Mouse (Mus musculus) lung, postnatal 0 days (tissue): ENCODE measurements around the gene Kif22. TPM values are rescaled to one million over a fixed set of nuclear protein-coding genes. Genes with fewer than 3 reads are reported as not detected.
"Not testable (repeated sequence)": the region's sequence is repeated elsewhere in the genome, so short reads cannot be mapped to it uniquely, and the experiment has no call there.

Experiments
- ATAC-seq: fragments of 200-750 bp; cut with Nextera tagmentation; 2 replicates; pipeline ENCODE4 v1.8.0; 2017; ENCODE audit warnings: moderate library complexity
- DNase-seq: peaks from one replicate; pipeline ENCODE4 v3.0.0-alpha.2; 2016; ENCODE audit warnings: low spot score
- H3K27ac ChIP-seq: fragments of 300-500 bp; sonication (generic); 2 replicates; pipeline ENCODE4 v1.5.1; 2014; ENCODE audit warnings: antibody characterized with exemption, mild to moderate bottlenecking, low read length, mixed read lengths
- H3K27me3 ChIP-seq: fragments of 300-500 bp; sonication (generic); replicated peaks from 2 replicates; pipeline ENCODE4 v1.6.1; 2014; ENCODE audit warnings: low read length, mixed read lengths; ENCODE audit not compliant: insufficient read depth
- H3K36me3 ChIP-seq: fragments of 300-500 bp; sonication (generic); 2 replicates; pipeline ENCODE4 v1.6.1; 2014; ENCODE audit warnings: low read length, mixed read lengths; ENCODE audit not compliant: insufficient read depth
- H3K4me1 ChIP-seq: fragments of 300-500 bp; sonication (generic); 2 replicates; pipeline ENCODE4 v1.6.1; 2014; ENCODE audit warnings: antibody characterized with exemption, low read depth, low read length, mixed read lengths; ENCODE audit not compliant: insufficient read depth
- H3K4me2 ChIP-seq: fragments of 300-500 bp; sonication (generic); replicated peaks from 2 replicates; pipeline ENCODE4 v1.6.1; 2014; ENCODE audit warnings: low read depth, mild to moderate bottlenecking, low read length, moderate library complexity, mixed read lengths
- H3K4me3 ChIP-seq: fragments of 300-500 bp; sonication (generic); 2 replicates; pipeline ENCODE4 v1.5.1; 2014; ENCODE audit warnings: low read depth, low read length
- H3K9ac ChIP-seq: fragments of 300-500 bp; sonication (generic); replicated peaks from 2 replicates; pipeline ENCODE4 v1.6.1; 2014; ENCODE audit warnings: low read depth, mild to moderate bottlenecking
- H3K9me3 ChIP-seq: fragments of 300-500 bp; sonication (generic); 2 replicates; pipeline ENCODE4 v1.6.1; 2016; ENCODE audit warnings: low read length, mixed read lengths
- CTCF ChIP-seq: IDR thresholded peaks from 2 replicates; pipeline ENCODE4 v1.5.1; 2016; ENCODE audit warnings: antibody characterized with exemption, mild to moderate bottlenecking
- EP300 ChIP-seq: IDR thresholded peaks from 2 replicates; pipeline ENCODE4 v1.6.1; 2016; ENCODE audit warnings: antibody characterized with exemption, mild to moderate bottlenecking, control low read depth
- WGBS: fragments of 180-500 bp; shearing (Covaris S2); extraction: QIAGEN DNeasy Blood & Tissue Kit; methylation state at CpG from one replicate; pipeline ENCODE4 v1.1.7; 2014; 5-methylcytosine and 5-hydroxymethylcytosine counted together
- polyA plus RNA-seq: library from polyadenylated mRNA; unstranded; fragments of >200 nt; fragmentation: Nextera tagmentation; extraction: Ambion mirVana; gene quantifications from 2 replicates; pipeline ENCODE4 v1.2.1, GENCODE M21; 2015

Gene Kif22
- polyA plus RNA-seq = 7.0 and 9.2 TPM in 2 replicates

DNA sequence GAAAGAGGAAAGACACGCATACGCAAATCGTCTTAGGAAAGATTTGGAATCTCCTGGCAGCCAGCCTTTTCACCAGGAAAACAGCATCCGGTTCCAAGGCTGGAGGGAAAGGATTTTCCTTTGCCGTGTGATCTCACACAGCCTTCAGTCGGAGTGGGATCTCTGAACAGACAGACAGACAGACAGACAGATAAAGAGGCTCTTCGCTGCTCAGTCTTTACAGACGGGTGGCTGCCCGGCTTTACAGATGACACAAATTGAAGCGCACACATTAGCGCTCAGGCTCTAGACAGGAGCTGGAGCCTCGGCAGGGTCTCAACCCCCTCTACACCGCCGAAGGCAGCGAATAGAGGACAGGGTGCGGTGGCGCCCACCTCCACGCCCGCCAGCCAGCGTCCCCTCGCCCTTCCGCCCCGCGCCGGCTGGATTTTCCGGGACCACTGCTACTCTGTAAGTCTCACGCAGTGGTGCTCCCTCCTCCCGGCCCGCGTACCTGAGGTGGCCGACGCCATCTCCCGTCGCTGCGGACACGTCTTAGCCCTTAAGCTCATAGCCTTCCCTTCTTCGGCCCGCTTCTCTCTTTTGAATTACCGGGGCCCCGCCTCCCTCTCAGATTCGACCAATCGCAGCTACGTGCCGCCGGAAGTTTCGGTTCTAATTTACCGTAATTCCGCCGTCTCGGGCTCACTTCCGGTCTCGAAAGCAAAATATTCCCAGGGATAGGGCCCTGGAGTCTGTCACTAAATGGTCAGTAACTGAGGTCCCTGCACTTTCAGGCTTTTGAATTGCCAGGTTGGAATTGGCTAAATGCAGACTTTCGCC is at the start of gene Kif22:
Gene Kif22 (minus strand): TSS at position 621 of the 822 bp plus-strand sequence.
- Histone ChIP-seq H3K36me3 (no peaks in the 10 kb centered on the region), H3K9ac (peak within 1 kb of the TSS; percentile 48), H3K4me1 (peaks cover 8% of the 10 kb centered on the region; the same call in 1 of the 2 replicates), H3K4me3 (peak within 1 kb of the TSS; percentile 80), H3K27ac (peak within 1 kb of the TSS; percentile 33), H3K9me3 (no peaks in the 10 kb centered on the region), H3K27me3 (no peaks in the 10 kb centered on the region), H3K4me2 (peak within 1 kb of the TSS; percentile 94)
- peak; percentile 95 for ATAC-seq
- WGBS = 1% methylated on average over 53 of the region's 53 CpGs
- TF ChIP-seq EP300 (peak; percentile 38), CTCF (no peak)
- peak; percentile 95 for DNase-seq

DNA sequence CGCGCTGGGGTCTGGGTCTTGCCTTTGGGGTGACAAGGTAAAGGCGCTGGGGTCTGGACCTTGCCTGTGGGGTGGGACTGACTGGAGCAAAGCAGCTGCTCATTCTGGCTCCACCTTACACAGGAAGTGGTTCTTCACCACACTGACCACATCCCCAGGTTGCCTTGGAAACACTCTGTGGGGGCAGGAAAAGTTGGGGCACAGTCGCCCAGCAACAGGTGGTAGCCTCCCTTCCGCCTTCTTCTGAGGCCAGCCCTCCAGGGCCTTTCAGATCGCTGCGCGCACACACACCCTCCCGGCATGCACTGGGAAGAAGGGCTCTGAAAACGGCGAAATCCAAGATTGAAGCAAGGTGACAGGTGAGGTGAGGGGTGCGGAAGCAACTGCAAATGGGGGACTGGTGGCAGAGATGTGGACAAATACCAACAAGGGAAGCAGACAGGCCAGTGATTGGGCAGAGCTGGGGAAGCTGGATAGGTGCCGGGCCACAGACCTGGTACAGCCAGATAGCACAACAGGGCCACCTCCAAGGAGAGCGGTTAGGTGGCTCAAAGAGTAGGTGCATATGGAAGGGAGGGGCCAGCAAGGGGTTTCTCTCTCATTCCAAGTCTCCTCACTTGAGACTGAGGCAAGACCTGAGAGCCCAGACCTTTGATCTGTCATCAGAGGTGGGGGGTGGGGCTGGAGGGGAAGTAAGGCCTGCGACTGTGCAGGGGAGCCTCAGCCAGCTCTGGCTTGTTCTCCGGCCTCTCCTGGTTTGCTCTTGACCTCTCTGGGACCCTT is 49.0 kb upstream of the Kif22 start, which contains the start of gene AI467606:
Gene AI467606 (plus strand): TSS at position 246 of the 783 bp plus-strand sequence.
- TF ChIP-seq CTCF (no peak), EP300 (no peak)
- Histone ChIP-seq H3K9me3 (no peaks in the 10 kb centered on the region), H3K27ac (peak within 1 kb of the TSS; percentile 66), H3K4me3 (peak within 1 kb of the TSS; percentile 17; the same call in 1 of the 2 replicates), H3K27me3 (no peaks in the 10 kb centered on the region), H3K4me2 (peak within 1 kb of the TSS; percentile 44), H3K9ac (peak within 1 kb of the TSS; percentile 36), H3K4me1 (0 out of 2 replicates have a peak, but pooled peaks cover 5% of the 10 kb centered on the region), H3K36me3 (no peaks in the 10 kb centered on the region)
- WGBS = 51% methylated on average over 16 of the region's 16 CpGs
- ATAC-seq = peak; percentile 90
- peak; percentile 88 for DNase-seq

DNA sequence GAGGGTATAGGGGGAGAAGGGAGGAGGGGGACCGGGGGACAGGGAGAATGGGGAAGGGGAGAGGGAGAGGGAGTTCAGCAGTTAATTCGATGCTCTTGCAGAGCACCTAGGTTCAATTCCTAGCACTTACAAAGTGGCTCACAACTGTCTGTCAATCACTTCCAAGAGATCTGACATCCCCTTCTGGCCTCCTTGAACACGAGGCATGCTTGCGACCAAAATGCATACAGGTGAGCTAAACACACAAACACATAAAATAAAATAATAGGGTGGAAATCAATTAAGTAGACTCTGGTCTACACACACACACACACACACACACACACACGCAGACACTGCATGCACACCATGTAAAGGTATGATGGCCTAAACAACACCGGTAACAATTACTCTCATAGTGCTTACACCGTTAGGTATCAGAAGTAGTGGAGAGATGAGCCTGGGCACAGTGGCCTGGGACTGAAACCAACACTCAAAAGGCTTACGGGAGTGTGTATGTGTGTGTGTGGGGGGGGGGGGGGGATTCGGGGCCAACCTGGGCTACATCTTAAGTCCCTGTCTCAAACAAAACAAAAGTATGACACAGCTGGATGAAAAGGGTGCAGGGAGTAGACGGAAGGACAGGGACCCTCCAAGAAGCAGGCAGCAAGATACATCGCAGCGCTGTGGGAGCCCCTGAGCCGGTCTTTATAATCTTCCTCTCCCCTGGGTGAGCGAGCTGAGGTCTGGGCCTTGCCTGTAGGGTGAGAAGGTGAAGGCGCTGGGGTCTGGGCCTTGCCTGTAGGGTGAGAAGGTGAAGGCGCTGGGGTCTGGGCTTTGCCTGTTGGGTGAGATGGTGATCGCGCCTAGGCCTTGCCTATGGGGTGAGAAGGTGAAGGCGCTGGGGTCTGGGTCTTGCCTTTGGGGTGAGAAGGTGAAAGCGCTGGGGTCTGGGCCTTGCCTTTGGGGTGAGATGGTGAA is 48.2 kb upstream of the Kif22 start:
- 80% methylated on average over 20 of the region's 20 CpGs for WGBS
- H3K4me3 ChIP-seq = no peak overlapping the region
- H3K27me3 ChIP-seq = no peaks in the 10 kb centered on the region
- TF ChIP-seq EP300 = no peak
- TF ChIP-seq CTCF = no peak
- 0 out of 2 replicates have a peak, but pooled peaks cover 5% of the 10 kb centered on the region for H3K4me1 ChIP-seq
- no peaks in the 10 kb centered on the region for H3K36me3 ChIP-seq
- no peaks in the 10 kb centered on the region for H3K9me3 ChIP-seq
- H3K4me2 ChIP-seq = peak overlapping the region; percentile 44; the same call in 1 of the 2 replicates
- H3K27ac ChIP-seq = 0 out of 2 replicates have a peak overlapping the region, but pooled peaks have one; percentile 14
- ATAC-seq (no peak), DNase-seq (no peak)
- H3K9ac ChIP-seq = no peak overlapping the region

DNA sequence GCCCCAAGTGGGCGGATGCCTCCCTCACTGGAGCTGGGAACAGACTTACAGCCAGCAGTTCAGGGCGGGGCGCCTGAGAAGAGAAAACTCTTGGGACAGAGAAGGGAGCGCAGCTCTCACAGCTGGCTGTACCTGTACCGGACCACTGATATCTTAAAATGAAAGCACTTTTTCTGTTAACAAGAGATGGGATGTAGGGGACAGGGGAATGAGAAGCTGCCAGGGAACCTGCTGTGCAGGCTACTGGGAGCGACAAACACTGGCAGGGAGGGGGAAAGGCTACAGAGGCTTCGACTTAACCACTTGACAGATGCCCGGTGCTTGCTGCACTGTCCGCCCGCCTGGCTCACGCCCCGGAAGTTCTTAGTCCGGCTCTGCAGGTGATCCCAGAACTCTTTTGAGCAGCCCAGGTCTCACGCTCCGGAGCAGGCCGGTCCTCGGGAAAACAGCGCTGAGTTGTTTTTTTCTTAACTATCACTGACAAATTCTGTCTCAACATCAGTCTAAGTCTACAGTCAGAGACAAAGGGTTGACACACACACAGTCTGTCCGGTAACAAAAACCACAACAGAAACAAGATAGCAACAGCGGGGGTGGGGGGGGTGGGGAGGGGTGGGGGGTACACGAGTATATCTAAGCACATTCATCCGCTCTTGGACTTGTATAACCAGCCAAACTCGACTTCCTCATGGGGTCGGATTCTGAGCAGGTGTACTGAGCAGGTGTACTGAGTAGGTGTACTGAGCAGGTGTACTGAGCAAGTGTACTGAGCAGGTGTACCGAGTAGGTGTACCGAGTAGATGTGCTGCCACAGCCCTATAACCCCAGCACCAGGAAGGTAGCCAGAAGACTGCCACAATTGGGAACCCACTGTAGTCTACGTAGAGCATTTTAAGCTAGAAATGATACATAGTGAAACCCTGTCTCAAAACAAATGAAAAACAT is 46.9 kb upstream of the Kif22 start:
- H3K4me1 ChIP-seq = 0 out of 2 replicates have a peak, but pooled peaks cover 5% of the 10 kb centered on the region
- no peak overlapping the region for H3K9ac ChIP-seq
- H3K9me3 ChIP-seq = no peaks in the 10 kb centered on the region
- H3K4me2 ChIP-seq = peak overlapping the region; percentile 43
- 0 out of 2 replicates have a peak overlapping the region, but pooled peaks have one; percentile 8 for H3K4me3 ChIP-seq
- no peak overlapping the region for H3K27ac ChIP-seq
- ATAC-seq (peak; percentile 60), DNase-seq (peak; percentile 59)
- no peaks in the 10 kb centered on the region for H3K36me3 ChIP-seq
- H3K27me3 ChIP-seq = no peaks in the 10 kb centered on the region
- TF ChIP-seq EP300 (no peak), CTCF (no peak)
- WGBS = 17% methylated on average over 27 of the region's 27 CpGs

DNA sequence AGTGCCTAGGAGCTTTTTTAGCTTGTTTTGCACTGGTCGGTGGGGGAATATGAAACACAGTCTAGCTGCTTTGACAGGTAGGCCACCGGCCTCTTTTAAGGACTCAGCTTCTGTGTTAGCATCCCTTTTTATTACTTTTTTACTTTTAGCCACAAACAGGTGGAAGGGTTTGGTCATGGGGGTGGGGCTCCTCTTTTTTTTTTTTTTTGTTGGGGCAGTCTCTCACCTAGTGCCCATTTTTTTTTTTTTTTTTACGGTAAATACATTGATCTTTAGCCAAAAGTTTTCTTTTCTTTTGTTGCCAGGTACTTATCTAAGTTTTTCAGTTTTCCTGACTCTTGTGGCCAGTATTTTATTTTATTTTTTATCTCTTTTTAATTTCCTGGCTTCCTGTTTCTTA is 45.8 kb upstream of the Kif22 start:
- ATAC-seq = no peak
- Histone ChIP-seq H3K4me1 (0 out of 2 replicates have a peak, but pooled peaks cover 5% of the 10 kb centered on the region), H3K4me2 (no peak overlapping the region), H3K4me3 (no peak overlapping the region), H3K36me3 (no peaks in the 10 kb centered on the region), H3K27me3 (no peaks in the 10 kb centered on the region), H3K9ac (no peak overlapping the region), H3K27ac (no peak overlapping the region), H3K9me3 (no peaks in the 10 kb centered on the region)
- WGBS = 92% methylated on average over 3 of the region's 3 CpGs
- no peak for TF ChIP-seq CTCF
- TF ChIP-seq EP300 = no peak
- no peak for DNase-seq

DNA sequence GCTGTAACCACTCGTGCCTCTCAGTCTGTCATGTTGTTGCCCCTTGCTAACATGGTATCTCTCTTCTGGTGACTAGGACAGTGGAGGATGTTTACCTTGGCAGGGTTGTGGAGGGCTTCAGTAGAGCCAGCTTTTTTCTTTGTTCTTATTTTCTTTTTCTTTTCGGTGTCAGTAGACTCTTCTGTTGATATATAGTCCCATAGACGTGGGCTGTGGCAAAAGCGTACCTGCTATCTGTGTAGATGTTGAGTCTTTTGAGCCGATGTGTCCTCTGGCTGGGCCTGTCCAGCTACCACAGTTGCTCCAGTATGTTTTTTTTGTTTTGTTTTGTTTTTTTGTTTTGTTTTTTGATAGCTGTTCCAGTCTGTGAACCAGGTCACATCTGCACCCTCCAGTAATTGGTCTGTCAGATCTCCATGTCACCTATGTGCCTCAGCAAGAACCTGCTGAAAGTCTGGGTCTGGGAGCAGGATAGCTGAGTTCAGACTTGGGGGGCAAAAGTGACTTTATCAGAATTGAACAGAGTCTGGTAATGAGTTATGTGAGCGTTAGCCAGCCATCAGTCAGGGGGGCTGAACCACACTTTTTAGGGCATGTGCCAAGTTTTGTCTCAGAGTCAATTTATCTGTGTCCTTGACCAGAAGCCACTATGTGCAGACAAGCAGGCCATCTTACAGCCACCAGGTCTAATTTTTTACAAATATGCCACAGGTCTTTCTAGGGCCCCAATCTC is 45.2 kb upstream of the Kif22 start, which contains the start of gene Zg16:
Gene Zg16 (minus strand): TSS at position 51 of the 733 bp plus-strand sequence.
- WGBS = 68% methylated on average over 6 of the region's 6 CpGs
- not testable (repeated sequence) for ATAC-seq, H3K9me3 ChIP-seq

DNA sequence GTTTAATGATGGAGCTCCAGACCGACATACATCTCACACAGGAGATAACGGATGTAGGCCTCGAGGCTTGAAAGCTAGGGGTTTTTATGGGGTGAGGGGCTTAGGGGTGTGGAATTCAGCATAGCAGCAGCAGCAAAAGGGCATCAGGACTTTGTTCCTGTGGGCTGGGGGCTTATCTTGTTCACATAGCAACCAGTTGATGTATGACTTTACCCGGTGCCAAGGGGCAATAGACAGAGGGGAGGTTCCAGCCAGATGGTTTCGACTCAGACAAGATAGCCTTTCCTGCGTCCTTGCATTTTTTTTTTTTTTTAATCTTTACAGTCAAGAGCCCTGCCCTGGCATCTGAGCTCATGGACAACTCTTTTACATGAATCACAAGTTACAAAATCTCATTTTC is 43.5 kb upstream of the Kif22 start:
- DNase-seq, ATAC-seq, H3K4me3 ChIP-seq, H3K36me3 ChIP-seq, H3K9me3 ChIP-seq, H3K4me2 ChIP-seq, H3K27me3 ChIP-seq, H3K9ac ChIP-seq, H3K4me1 ChIP-seq, H3K27ac ChIP-seq: not testable (repeated sequence)
- 36% methylated on average over 6 of the region's 6 CpGs for WGBS

More for the DNA sequence above, 45.2 kb upstream of the Kif22 start, which contains the start of gene Zg16:
- not testable (repeated sequence) for H3K4me1 ChIP-seq, H3K4me2 ChIP-seq, H3K27ac ChIP-seq, H3K4me3 ChIP-seq, H3K9ac ChIP-seq, H3K27me3 ChIP-seq, H3K36me3 ChIP-seq, DNase-seq
